Mouse (Mus musculus): ENCODE measurements around the gene Cep19. TPM values are rescaled to one million over a fixed set of nuclear protein-coding genes. Genes with fewer than 3 reads are reported as not detected.

Gene Cep19
- total and polyA plus RNA-seq, 3 experiments = 17.6 to 31.3 (median 29.4) TPM

DNA sequence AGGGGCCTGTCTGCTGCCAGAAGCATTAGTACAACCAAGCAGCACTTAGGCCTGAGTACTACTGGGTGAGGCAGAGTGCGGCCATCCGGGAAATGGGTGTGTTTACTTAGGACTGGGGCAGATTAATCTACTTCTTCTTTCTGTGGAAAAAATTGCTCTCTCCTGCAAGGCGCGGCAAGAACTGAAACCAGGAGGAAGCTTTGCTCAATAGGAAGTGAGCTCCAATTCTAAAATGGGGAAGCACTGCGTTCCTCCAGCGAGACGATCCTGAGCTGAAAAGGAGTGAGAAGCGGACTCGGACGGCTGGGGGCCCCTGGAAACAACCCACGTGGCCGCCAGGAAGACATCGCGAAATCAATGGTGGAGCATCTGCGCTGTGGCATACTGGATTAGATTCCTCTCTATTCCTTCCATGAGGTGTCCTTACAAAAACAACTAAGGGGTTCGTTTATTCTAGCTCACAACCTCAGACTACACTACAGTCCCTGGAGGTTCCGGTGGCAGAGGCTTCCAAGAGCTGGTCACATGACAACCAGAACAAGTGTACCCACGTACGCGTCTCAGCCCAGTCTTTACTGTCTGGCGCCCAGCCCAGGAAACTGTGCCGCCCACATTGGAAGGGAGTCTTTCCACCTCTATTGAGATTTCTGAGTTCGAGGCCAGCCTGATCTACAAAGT lies 14.1 kb downstream of the Cep19 start:
- Histone ChIP-seq H3K4me2 (ENCODE audit: insufficient read depth, low read depth, poor library complexity, severe bottlenecking) (peak overlapping the region; percentile 53), H3K79me2 (replicated peaks; ENCODE audit: control insufficient read depth, extremely low read depth, insufficient read depth, poor library complexity, severe bottlenecking) (no peaks in the 10 kb centered on the region), H3K36me3 (replicated peaks in 1 of 2; ENCODE audit: control insufficient read depth in 1 of 2, insufficient read depth in 1 of 2, low read length in 1 of 2) (peaks cover 0 to 10% of the 10 kb centered on the region in 2 experiments), H3K4me1 (ENCODE audit: control insufficient read depth in 1 of 2, insufficient read depth in 2 of 2) (peaks cover 4 to 49% of the 10 kb centered on the region in 2 experiments; a peak in 3 of 4 replicates), H3K9me3 (replicated peaks; ENCODE audit: low read length) (no peaks in the 10 kb centered on the region), H3K27ac (ENCODE audit: insufficient read depth, low read depth) (peak overlapping the region; percentile 72), H3K27me3 (replicated peaks) (no peaks in the 10 kb centered on the region), H3K9ac (ENCODE audit: insufficient read depth, low read depth) (peak overlapping the region; percentile 5), H3K4me3 (replicated peaks in 1 of 3; ENCODE audit: low read depth in 2 of 3, low read length in 2 of 3, poor library complexity in 1 of 3) (peak overlapping the region in 1 of 3 experiments; percentile 30)
- TF ChIP-seq HCFC1 (IDR thresholded peaks at IDR 0.05; ENCODE audit: low read depth, low read length) (no peak; the same call in none of the 2 replicates), MXI1 (IDR thresholded peaks at IDR 0.05; ENCODE audit: low read depth, low read length) (peak; percentile 87; the same call in 1 of the 2 replicates), E2F4 (IDR thresholded peaks at IDR 0.05; ENCODE audit: insufficient replicate concordance, low read depth, low read length) (no peak), NELFE (IDR thresholded peaks at IDR 0.05; ENCODE audit: low read depth, low read length) (0 out of 2 replicates have a peak, but pooled peaks have one; percentile 32), SIN3A (IDR thresholded peaks at IDR 0.05; ENCODE audit: low read length) (peak; percentile 59), POLR2A (IDR thresholded peaks at IDR 0.05; ENCODE audit: low read depth, low read length) (peak; percentile 65), ETS1 (conservative IDR thresholded peaks at IDR 0.05; ENCODE audit: low read depth, low read length) (peak; percentile 70), IRF4 (IDR thresholded peaks at IDR 0.05; ENCODE audit: low read depth, low read length) (peak; percentile 89), MEF2A (IDR thresholded peaks at IDR 0.05; ENCODE audit: borderline replicate concordance, low read depth, low read length) (peak; percentile 69), MYC (IDR thresholded peaks at IDR 0.05; ENCODE audit: low read depth, low read length) (peak; percentile 94), CHD1 (IDR thresholded peaks at IDR 0.05; ENCODE audit: low read depth, low read length) (0 out of 2 replicates have a peak, but pooled peaks have one; percentile 79), EP300 (IDR thresholded peaks at IDR 0.05; ENCODE audit: low read length) (peak; percentile 92), CTCF (conservative IDR thresholded peaks at IDR 0.05 in 1 of 2, IDR thresholded peaks at IDR 0.05 in 1 of 2; ENCODE audit: low read depth in 2 of 2, low read length in 2 of 2) (no peak), RCOR1 (conservative IDR thresholded peaks at IDR 0.05; ENCODE audit: low read depth, low read length) (no peak; the same call in 1 of the 2 replicates), ZC3H11A (IDR thresholded peaks at IDR 0.05; ENCODE audit: low read depth, low read length) (no peak), USF2 (conservative IDR thresholded peaks at IDR 0.05; ENCODE audit: low read depth, low read length) (peak; percentile 83), ELF1 (IDR thresholded peaks at IDR 0.05; ENCODE audit: low read depth, low read length) (peak; percentile 59; the same call in 1 of the 2 replicates), USF1 (IDR thresholded peaks at IDR 0.05; ENCODE audit: low read depth, low read length) (peak; percentile 74), JUN (IDR thresholded peaks at IDR 0.05; ENCODE audit: insufficient read depth, low read depth, low read length) (peak; percentile 82), UBTF (IDR thresholded peaks at IDR 0.05; ENCODE audit: low read depth, low read length) (0 out of 2 replicates have a peak, but pooled peaks have one; percentile 22), NRF1 (IDR thresholded peaks at IDR 0.05; ENCODE audit: low read depth, low read length) (no peak), CHD2 (IDR thresholded peaks at IDR 0.05; ENCODE audit: low read length) (peak; percentile 39; the same call in 1 of the 2 replicates), PAX5 (IDR thresholded peaks at IDR 0.05; ENCODE audit: low read length) (no peak), RAD21 (IDR thresholded peaks at IDR 0.05; ENCODE audit: low read depth, low read length) (no peak; the same call in 1 of the 2 replicates), GABPA (IDR thresholded peaks at IDR 0.05; ENCODE audit: insufficient replicate concordance, low read depth, low read length) (no peak), TBP (conservative IDR thresholded peaks at IDR 0.05; ENCODE audit: low read depth, low read length) (no peak; the same call in 1 of the 2 replicates), ZNF384 (IDR thresholded peaks at IDR 0.05; ENCODE audit: low read depth, low read length) (no peak), ZMIZ1 (IDR thresholded peaks at IDR 0.05; ENCODE audit: low read depth, low read length) (no peak; the same call in 1 of the 2 replicates), KAT2A (IDR thresholded peaks at IDR 0.05; ENCODE audit: insufficient replicate concordance, low read length) (no peak), JUND (conservative IDR thresholded peaks at IDR 0.05; ENCODE audit: low read depth, low read length) (peak; percentile 65), ZKSCAN1 (IDR thresholded peaks at IDR 0.05; ENCODE audit: borderline replicate concordance, low read depth, low read length) (no peak), SMC3 (IDR thresholded peaks at IDR 0.05; ENCODE audit: low read depth, low read length) (no peak), TCF12 (IDR thresholded peaks at IDR 0.05; ENCODE audit: low read depth, low read length) (no peak), MAFK (IDR thresholded peaks at IDR 0.05; ENCODE audit: insufficient replicate concordance, low read length) (no peak), BHLHE40 (IDR thresholded peaks at IDR 0.05; ENCODE audit: low read depth, low read length) (peak; percentile 58), MAX (IDR thresholded peaks at IDR 0.05; ENCODE audit: low read length) (peak; percentile 95), MAZ (IDR thresholded peaks at IDR 0.05; ENCODE audit: low read depth, low read length) (no peak), POLR2AphosphoS2 (IDR thresholded peaks at IDR 0.05; ENCODE audit: low read depth, low read length) (no peak)
- peak; percentile 93 for DNase-seq (ENCODE audit: extremely low read depth)
- dilution Hi-C loops (cut with MboI; ENCODE audit: extremely low pct_ligation_motif_present, extremely low pct_unique_long_range_greater_than_20kb, low sequenced_read_pairs) (no loop called here), in situ Hi-C loops (cut with MboI; ENCODE audit: low pct_ligation_motif_present, low pct_unique_long_range_greater_than_20kb, low sequenced_read_pairs) (loop anchor here (5.0 kb wide), 1 partner anchor 89 kb away; no protein-coding TSS in a partner anchor)

Measured in CH12.LX (cell line).